Mouse (Mus musculus) G1E (cell line): Measurements from ENCODE around the gene Cd248.

Experiments
- CTCF ChIP-seq: IDR thresholded peaks from 2 replicates; pipeline ENCODE4 v1.5.1; 2012; ENCODE audit warnings: low read depth, low read length, inconsistent platforms, mixed read lengths
- GATA1 ChIP-seq: IDR thresholded peaks from 2 replicates; pipeline ENCODE4 v1.6.1; 2012; ENCODE audit warnings: borderline replicate concordance, low read length, inconsistent platforms, mixed read lengths
- POLR2AphosphoS5 ChIP-seq: IDR thresholded peaks from 2 replicates; pipeline ENCODE4 v1.6.1; 2012; ENCODE audit warnings: low read depth, low read length, inconsistent platforms; ENCODE audit not compliant: insufficient replicate concordance
- TAL1 ChIP-seq: conservative IDR thresholded peaks from 2 replicates; pipeline ENCODE4 v1.6.1; 2012; ENCODE audit warnings: low read depth, low read length, inconsistent platforms, mixed read lengths

- TF ChIP-seq CTCF (no peak), TAL1 (no peak), POLR2AphosphoS5 (no peak), GATA1 (no peak)
Measured at GRCm38 (mm10) chr19:5092083-5092482, 24.2 kb downstream of the Cd248 start.
